Mouse (Mus musculus) ES-E14 (cell line): ENCODE data around the gene Msmb. TPM values are rescaled to one million over a fixed set of nuclear protein-coding genes. Genes with fewer than 3 reads are reported as not detected.
A peak's percentile ranks its signal among the peaks of the same experiment; 100 is the strongest.

Source experiments
- DNase-seq: peaks from one replicate; pipeline ENCODE4 v3.0.0-alpha.2; 2013; ENCODE audit warnings: low read depth, low spot score
- H3K27ac ChIP-seq: 2 replicates; pipeline ENCODE4 v1.5.1; 2012; ENCODE audit warnings: low read depth, mild to moderate bottlenecking, low read length, moderate library complexity, mixed read lengths; ENCODE audit not compliant: poor library complexity, insufficient read depth, severe bottlenecking
- H3K36me3 ChIP-seq: 2 replicates; pipeline ENCODE4 v1.6.1; 2012; ENCODE audit warnings: mild to moderate bottlenecking, low read length, moderate library complexity, mixed read lengths; ENCODE audit not compliant: control insufficient read depth, poor library complexity, insufficient read depth, severe bottlenecking
- H3K4me1 ChIP-seq, 2 experiments: fragments of 150-350 bp in 1 of 2; sonication (generic) in 1 of 2; 2 replicates each; pipeline ENCODE4 v1.6.1; 2012; ENCODE audit warnings: low read length in 2 of 2, mild to moderate bottlenecking in 1 of 2, mixed read lengths in 1 of 2; ENCODE audit not compliant: control insufficient read depth in 2 of 2, insufficient read depth in 2 of 2, poor library complexity in 1 of 2
- H3K4me3 ChIP-seq, 2 experiments: fragments of 150-350 bp in 1 of 2; sonication (generic) in 1 of 2; 2 replicates each; pipeline ENCODE4 v1.5.1; 2012; ENCODE audit warnings: low read length in 2 of 2, low read depth in 1 of 2, mild to moderate bottlenecking in 1 of 2, mixed read lengths in 1 of 2; ENCODE audit not compliant: insufficient read depth in 1 of 2, poor library complexity in 1 of 2, severe bottlenecking in 1 of 2
- H3K9ac ChIP-seq: 2 replicates; pipeline ENCODE4 v1.6.1; 2012; ENCODE audit warnings: low read depth, mild to moderate bottlenecking, low read length, mixed read lengths; ENCODE audit not compliant: poor library complexity, insufficient read depth, severe bottlenecking
- H3K9me3 ChIP-seq: fragments of 150-350 bp; sonication (generic); 2 replicates; pipeline ENCODE4 v1.6.1; 2012; ENCODE audit warnings: low read depth, mild to moderate bottlenecking, low read length; ENCODE audit not compliant: control insufficient read depth, insufficient read depth
- HCFC1 ChIP-seq: IDR thresholded peaks from 2 replicates; pipeline ENCODE4 v1.6.1; 2012; ENCODE audit warnings: low read length, inconsistent platforms, borderline replicate concordance; ENCODE audit not compliant: insufficient read depth
- MAFK ChIP-seq: IDR thresholded peaks from 2 replicates; pipeline ENCODE4 v1.6.1; 2014; ENCODE audit warnings: mild to moderate bottlenecking, low read depth, low read length, inconsistent platforms; ENCODE audit not compliant: insufficient read depth
- ZC3H11A ChIP-seq: IDR thresholded peaks from 2 replicates; pipeline ENCODE4 v1.6.1; 2012; ENCODE audit warnings: low read depth, mild to moderate bottlenecking, inconsistent platforms, low read length, borderline replicate concordance
- in situ Hi-C, 2 experiments: fragments of 600-800 bp; cut with MboI; formaldehyde crosslinking; loops; one replicate each; pipeline ENCODE4 v1.15.1; 2025; ENCODE audit warnings: low sequenced_read_pairs in 2 of 2, inconsistent platforms in 1 of 2; ENCODE audit not compliant: unreplicated experiment in 2 of 2
- total RNA-seq: library from RNA; depleted of rRNA; stranded (reverse); fragments of 300-350 nt; gene quantifications from 2 replicates; pipeline ENCODE4 v1.2.3, GENCODE M21; 2012; rRNA removed

The Msmb gene
- total RNA-seq, 1 experiment, result not detected

- Histone ChIP-seq H3K27ac (peak within 1 kb of the TSS; percentile 68), H3K4me3 (peak within 1 kb of the TSS; percentile 91 to 93), H3K36me3 (peaks cover 14% of the 10 kb centered on the region), H3K9ac (peak within 1 kb of the TSS; percentile 96), H3K4me1 (peaks cover 6% of the 10 kb centered on the region in 2 experiments; a peak in 2 of 4 replicates), H3K9me3 (no peaks in the 10 kb centered on the region)
- in situ Hi-C loops, result no loop called here
- no peak for TF ChIP-seq ZC3H11A
- peak; percentile 21; the same call in 1 of the 2 replicates for TF ChIP-seq HCFC1
- TF ChIP-seq MAFK, result no peak
- DNase-seq, result peak; percentile 78
These were observed 60.1 kb downstream of the Msmb start, which contains the start of the genes Timm23 and Parg for GRCm38 (mm10) chr14:32201791-32202451. Gene Timm23 (minus strand): TSS chr14:32201898. Gene Parg (plus strand): TSS chr14:32201949.

Other genes with a start within 250 kb of the Msmb start
- gene Galnt15, start 113.0 kb upstream of the Msmb start, total RNA-seq, result 0.05 TPM in 1 of 2 replicates, not detected in the other
- gene Oxnad1, start 56.6 kb upstream of the Msmb start, total RNA-seq, result 44.0 and 45.7 TPM in 2 replicates
- 52.4 and 75.8 TPM in 2 replicates for gene Dph3, start 56.3 kb upstream of the Msmb start, total RNA-seq
- gene Ncoa4, start 17.8 kb downstream of the Msmb start, total RNA-seq, result 53.7 and 89.6 TPM in 2 replicates
- 400 and 428 TPM in 2 replicates for gene Timm23, start 59.9 kb downstream of the Msmb start, total RNA-seq
- 54.2 and 56.9 TPM in 2 replicates for gene Parg, start 59.9 kb downstream of the Msmb start, total RNA-seq
- gene Ogdhl, start 180.0 kb downstream of the Msmb start, total RNA-seq, result 46.6 and 77.5 TPM in 2 replicates
- gene 1700024G13Rik, start 246.4 kb downstream of the Msmb start, total RNA-seq, result 0.58 TPM in 1 of 2 replicates, not detected in the other